Mouse (Mus musculus) cerebellum, adult 11-12 months (tissue): Measurements from ENCODE around the gene Polm.

Experiments
- DNase-seq: peaks from one replicate; pipeline ENCODE4 v3.0.0; 2022

Gene Polm

GRCm38 (mm10) chr11:5837251-5838246, at the start of gene Polm:
Gene Polm (minus strand): TSS chr11:5838016.
- DNase-seq = peak; percentile 94

DNA sequence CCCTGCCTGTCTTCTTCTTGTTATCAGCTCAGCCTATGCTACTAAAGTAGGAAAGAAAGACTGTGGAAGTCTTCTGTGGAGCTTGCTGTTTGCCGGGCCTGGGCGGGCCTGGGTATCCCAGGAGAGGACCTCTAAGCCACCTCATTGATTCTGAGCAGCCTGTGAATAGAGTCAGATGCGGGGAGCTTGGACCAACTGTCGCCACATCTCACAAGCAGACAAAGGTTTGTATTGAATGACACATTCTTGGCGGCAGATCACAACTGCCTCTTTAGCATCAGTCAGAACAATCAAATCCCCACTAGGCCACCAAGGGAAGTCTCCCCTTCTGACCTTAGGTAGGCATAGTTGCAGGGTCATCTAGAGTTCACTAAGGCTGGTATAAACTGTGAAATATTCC, 49.4 kb upstream of the Polm start:
- DNase-seq = no peak

DNA sequence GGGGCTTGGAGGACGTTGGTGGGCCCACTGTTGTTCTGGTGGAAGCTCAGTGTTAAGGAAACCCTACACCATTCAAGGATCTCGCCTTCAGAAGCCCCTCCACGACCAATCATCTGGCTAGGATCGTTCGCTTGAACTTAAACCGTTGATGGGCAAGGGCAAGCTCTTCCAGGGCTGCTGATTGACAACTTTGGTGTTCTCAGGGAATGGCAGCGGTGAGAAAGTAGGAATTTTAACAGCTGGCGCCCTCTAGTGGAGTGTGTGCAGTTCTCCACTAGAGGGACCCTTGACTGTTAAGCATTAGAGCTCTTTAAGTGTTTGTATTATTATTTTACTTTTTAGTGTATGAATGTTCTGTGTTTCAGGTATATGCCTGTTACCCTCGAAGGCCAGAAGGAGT, 48.4 kb upstream of the Polm start:
- no peak for DNase-seq

DNA sequence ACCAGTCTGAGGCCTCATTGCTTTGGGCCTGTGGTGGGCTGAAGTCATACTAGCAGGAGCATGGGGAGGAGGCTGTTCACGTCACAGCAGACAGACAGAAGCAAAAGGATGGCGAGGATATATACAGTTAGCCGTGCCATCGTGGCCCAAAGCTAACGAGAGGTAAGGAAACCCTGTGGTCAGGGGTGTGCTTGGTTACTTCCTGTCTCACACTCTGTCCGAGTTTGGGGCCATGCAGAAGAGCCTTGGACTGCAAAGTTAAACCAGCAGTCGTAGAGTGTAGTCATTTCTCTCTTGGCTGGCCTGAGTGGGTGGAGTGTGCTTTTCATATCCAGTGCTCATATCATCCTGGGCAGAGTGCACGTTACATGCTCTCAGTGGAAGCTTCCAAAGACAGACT, 44.7 kb upstream of the Polm start:
- no peak for DNase-seq

- DNase-seq = peak; percentile 67
These were observed 42.1 kb upstream of the Polm start for GRCm38 (mm10) chr11:5879905-5880304.

DNA sequence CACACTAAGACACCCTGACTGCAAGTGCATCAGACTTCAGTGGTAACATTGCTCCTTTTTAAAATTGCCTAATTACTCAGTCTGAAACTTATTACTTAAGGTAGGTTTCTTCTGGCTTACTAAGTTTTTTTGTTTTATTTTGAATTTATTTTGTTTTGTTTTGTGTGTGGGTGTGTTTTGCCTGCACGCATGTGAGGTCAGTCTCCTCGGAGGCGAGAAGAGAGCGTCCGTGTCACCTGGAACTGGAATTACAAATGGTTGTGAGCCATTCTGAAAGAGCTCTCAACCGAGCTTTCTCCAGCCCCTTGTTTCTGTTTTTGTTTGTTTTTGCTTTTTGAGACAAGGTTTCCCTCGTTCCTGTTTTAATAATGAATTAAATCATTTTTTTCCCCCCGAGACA, 40.8 kb upstream of the Polm start:
- DNase-seq = no peak

DNA sequence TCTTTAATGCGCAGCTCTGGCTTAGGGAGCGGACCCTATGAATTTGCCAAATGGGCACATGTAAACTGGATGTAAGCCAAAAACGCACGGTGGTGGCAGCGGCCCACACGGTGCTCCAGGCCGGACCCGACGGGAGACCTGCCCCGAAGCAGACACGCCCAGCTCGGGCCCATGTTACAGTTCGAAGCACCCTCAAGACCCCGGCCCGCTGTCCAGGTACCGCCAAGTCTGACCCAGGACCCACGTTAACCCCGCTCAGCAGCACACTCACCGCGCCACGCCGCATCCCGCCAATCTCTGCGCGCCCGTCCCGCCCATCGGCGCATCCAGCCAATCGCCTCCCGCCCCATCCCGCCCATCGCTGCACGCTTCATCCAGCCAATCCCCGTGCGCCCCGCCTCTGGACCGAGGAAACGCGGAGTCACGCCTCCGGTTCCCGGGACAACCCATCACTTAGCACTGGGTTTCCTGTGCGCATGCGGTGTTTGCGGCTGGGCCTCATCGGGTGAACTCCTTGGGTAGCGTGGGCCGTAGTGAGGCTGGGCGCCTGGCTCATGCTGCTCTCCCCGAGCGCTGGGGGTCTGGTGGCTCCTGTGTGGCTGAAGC, 40.2 kb upstream of the Polm start, which contains the start of gene Pold2:
TSS of gene Pold2 (minus strand) at position 372 of the 606 bp plus-strand sequence.
- peak; percentile 97 for DNase-seq

- DNase-seq = peak; percentile 22
These were observed 39.6 kb upstream of the Polm start for GRCm38 (mm10) chr11:5877421-5877820.

DNA sequence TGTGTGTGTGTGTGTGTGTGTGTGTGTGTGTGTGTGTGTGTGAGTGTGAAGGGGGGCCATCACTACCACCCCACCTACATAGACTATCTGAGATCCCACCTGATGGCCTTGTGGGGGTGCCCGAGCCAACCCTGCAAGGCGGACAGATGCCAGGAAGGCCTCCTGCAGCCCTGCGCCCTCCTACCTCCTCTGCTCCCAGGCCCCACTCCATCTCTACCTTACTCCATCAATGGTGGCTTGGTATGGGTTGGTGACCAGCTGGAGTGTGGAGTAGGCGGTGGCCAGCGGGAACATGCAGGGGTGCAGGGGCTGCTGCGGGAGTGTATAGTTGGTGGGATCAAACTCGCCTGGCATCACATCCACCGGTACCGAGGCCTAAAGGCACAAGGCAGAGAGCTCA, 35.4 kb upstream of the Polm start:
- DNase-seq = peak; percentile 10

DNA sequence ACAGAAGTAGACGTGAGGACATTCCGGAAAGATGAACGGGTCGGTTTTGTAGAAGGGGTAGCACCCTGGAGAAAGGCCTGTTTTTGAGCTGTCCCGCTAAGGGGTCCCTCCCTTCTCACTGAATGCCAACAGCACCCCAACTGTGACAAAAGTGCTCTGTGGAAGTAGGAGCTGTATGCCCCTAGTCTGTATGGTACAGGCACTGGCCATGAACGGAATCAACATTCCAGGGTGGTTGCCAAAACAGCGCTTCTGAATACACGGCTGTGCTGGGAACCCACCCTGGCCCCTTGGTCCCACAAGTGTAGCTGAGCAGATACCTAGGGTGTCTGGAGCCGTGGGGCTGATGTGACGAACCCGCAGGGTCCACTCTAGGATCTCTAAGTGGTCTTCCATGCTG, 34.9 kb upstream of the Polm start:
- DNase-seq = peak; percentile 12

- no peak for DNase-seq
These were observed 32.3 kb upstream of the Polm start for GRCm38 (mm10) chr11:5870069-5870468.

DNA sequence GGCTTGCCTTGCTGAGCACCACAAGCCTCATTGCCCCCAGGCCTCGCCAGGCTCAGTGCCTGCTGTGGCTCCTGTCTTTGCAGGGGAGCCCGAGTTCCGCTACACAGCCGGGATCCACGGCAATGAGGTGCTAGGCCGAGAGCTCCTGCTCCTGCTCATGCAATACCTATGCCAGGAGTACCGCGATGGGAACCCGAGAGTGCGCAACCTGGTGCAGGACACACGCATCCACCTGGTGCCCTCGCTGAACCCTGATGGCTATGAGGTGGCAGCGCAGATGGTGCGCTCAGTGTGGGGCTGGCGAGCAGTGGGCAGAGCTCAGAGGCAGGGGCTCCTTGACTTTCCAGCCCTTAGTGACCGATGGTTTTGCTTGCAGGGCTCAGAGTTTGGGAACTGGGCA, 31.5 kb upstream of the Polm start:
- DNase-seq = peak; percentile 50

DNA sequence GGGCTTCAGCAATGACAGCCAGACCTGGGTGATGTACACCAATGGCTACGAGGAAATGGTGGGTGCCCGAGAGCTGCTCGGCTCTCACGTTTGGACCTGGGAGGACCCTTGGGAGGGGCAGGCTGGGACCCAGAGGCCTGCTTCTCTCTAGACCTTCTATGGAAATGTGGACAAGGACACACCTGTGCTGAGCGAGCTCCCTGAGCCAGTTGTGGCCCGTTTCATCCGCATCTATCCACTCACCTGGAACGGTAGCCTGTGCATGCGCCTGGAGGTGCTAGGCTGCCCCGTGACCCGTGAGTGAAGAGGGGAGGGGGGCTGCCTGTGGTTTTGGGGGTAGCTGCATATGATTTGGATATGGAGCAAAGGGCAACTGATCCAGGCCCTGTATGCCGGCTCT, 30.5 kb upstream of the Polm start:
- DNase-seq = no peak

GRCm38 (mm10) chr11:5867196-5867595, 29.4 kb upstream of the Polm start:
- no peak for DNase-seq

DNA sequence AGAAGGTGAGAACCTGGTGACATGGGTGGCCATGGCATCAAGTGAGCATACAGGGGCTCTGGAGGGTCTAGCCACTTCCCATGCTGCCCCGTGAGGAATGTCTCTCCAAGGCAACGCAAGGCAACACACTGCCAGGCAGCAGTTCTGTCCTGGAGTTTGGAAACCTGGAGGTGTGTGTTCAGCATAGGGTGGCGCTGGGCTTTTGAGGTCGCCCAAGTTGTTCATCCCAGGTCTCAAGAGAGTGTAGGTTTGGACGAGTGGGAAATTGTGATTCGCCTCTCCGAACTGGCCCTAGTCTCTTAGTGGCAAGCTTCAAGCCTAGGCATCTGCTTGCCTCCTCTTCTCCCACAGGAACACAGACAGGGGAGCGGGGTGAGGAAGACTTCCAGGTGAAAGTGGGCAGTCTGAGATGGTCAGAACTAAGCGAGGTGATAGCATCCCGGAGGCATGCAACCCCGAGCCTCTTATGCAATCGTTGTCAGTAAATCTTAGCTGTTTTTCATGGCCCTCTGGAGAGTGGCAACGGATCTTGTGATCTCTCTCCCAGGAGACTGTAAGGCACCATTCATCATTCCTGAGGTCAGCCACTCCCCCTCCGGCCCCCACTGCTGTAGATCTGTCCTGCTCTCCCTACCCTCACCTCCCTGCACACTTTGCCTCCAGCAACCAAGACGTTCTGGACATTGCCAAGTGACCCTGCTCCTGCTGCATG, 24.7 kb upstream of the Polm start:
- DNase-seq = no peak

DNA sequence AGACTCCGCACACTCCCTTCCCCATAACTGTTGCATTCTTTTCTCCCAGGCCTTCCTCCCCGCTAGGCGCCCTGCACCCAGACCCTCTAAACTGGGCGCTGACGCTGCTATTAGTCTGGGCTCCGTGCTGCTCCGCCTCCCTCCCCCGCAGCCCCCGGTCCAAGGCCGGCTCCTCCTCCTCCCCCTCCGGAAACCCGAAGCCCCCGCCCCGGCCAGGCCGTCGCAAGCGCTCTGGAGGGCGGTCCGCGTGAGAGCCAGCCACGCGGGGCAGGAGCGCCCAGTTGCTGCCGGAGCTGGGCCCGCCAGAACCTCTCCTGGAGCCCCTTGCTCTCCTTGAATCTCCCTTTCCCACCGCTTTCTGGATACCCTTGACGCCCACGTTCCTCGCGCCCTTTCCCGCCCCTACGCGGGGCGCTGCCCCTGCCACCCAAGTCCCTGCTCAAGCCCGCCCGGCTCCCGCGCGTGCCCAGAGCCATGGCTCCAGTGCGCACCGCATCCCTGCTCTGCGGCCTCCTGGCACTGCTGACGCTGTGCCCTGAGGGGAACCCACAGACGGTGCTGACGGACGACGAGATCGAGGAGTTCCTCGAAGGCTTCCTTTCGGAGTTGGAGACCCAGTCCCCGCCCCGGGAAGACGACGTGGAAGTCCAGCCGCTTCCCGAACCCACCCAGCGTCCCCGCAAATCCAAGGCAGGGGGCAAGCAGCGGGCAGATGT, 24.0 kb upstream of the Polm start, which contains the start of gene Aebp1:
TSS of gene Aebp1 (plus strand) at position 270 of the 716 bp plus-strand sequence.
- DNase-seq = no peak

DNA sequence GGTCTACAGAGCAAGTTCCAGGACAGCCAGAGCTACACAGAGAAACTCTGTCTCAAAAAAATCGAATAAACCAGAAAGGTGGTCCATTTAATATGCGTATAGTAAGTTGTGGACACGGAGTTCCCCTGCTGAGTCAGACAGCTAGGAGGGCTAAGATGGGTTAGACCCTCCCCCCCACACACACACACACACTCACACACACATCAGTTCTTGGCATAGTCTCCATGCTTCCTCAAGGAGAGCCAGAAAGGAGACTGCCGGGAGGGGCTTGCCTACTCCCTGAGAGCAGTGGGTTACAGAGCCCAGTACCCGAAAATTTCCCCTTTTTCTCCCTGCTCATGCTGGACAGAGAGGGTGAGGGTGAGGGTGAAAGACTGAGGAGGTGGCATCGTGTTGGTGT, 22.8 kb upstream of the Polm start:
- no peak for DNase-seq

GRCm38 (mm10) chr11:5859883-5860550, 22.2 kb upstream of the Polm start:
- no peak for DNase-seq

DNA sequence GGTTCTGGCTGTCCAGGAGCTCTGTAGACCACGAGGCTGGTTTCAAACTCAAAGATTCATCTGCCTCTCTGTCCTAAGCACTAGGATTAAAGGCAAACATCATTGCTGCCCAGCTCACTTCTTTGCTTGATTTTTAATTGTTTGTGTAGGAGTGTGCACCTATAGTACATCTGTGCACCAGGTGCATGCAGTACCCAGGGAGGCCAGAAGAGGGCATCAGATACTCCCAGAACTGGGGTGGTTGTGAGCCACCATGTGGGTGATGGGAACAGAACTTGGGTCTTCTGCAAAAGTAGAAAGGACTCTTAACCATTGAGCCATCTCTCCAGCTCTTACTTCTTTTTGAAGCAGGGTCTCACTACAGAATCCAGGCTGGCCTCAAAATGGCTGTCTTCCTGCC, 20.9 kb upstream of the Polm start:
- no peak for DNase-seq

GRCm38 (mm10) chr11:5856479-5857130, 18.8 kb upstream of the Polm start:
- DNase-seq = no peak

DNA sequence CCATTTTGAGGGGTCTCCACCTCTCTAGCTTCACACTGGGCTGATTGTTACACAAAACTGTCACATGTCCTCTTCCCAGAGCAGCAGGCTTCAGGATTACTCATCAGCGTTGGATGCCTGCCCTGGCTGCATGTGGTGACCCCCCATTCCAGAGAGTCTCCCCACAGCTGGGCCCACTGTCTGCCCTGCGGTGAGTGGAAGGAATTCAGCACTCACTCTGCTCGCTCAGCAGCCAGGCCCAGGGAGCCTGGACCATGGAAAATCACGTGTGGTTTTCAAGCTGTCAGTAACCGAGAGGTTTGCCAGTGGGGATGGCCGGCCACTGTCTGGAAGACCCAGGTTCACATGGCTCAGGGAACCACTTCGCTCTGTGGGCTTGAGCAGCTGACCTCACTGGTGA, 18.1 kb upstream of the Polm start:
- no peak for DNase-seq

GRCm38 (mm10) chr11:5855481-5855880, 17.7 kb upstream of the Polm start:
- DNase-seq = no peak
